Mouse (Mus musculus) cerebellum, postnatal 36 days (tissue): ENCODE measurements at regions not wholly inside any gene's neighbourhood (a gene's known extent, or its start where the extent isn't known, plus 50 kb on each side); places are given as distances from the start of the nearest gene placed in this dataset.
A peak's percentile ranks its signal among the peaks of the same experiment; 100 is the strongest.
"Not testable (repeated sequence)": the region's sequence is repeated elsewhere in the genome, so short reads cannot be mapped to it uniquely, and the experiment has no call there.

ENCODE experiments used
- DNase-seq, 2 experiments: peaks; one replicate each; pipeline ENCODE4 v3.0.0; 2021 to 2022; ENCODE audit warnings: mixed read lengths in 2 of 2

DNA sequence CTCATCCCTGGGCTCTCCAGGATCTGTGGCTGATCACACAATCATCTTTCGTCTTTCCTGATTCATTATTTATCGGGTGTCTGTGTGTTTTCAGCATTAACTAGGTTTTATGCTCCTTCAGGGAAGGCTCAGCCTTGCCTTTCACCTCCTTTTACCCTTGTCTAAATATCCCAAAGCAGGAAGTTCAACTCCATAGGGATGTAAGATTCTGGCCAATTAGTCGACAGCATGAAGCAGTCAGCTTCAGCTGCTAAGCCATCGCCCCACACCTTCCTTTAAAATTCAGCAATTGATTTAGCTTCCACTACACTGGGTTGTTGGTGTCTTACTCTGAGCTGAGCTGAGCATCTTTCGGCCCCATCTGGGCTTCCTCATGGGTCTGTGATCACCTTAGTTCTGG, 230.9 kb upstream of the Dpp6 start:
- no peak for DNase-seq

DNA sequence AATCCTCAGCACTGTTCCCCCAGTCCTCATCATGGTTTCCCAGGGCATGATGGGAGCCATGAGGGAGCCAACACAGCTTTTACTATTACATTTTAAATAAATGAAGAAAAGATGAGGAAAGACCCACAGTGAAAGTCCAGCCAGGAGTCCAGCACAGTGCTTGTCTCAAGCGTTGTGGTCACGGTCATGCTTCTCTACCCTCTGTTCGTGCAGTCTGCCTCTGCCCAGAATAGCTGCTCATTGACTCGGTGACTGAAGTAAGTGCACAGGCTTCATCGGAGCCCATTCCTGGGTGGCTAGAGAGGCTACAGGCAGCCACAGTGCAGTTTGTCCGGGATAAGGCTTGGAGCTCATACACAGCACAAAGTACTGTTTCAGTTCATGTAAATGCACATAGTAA, 226.1 kb upstream of the Dpp6 start:
- DNase-seq: no peak

DNA sequence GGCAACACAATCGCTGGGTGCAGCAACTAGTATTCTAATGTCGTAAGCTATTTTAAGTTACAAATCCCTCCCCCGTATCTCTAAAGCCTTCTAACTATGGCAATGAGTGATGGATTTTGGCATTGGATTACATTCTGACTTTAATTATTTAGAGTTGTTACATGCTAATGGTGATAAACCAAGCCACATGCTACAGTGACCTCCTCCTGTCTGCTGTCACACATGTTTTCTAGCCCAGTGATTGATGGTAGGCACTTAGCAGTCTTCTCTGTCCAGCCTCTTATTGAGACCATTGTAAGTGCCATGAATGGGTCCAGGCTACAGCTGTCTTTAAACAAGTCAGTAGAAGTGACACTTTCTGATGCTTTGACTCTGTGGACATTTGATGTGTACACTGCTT, 224.7 kb upstream of the Dpp6 start:
- no peak for DNase-seq

DNA sequence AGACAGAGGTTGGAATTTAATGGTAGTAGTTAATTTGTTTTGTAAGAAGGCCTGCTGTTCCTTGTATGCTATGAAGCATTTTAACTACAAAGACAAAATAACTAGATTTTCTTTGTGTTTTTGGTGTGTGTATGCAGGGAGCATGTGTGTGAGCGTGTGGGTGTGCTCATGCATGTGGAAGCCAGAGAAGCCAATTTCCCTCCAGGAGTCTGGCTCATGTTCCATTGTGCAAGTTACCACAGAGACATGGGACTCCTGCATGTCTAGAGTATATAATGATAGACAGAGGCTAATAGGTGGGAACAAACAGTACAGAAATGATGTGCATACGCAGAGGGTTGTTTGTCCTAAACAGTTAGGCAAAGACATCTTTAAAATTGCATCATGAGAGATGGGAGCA, 219.0 kb upstream of the Dpp6 start:
- DNase-seq: peak; percentile 25

DNA sequence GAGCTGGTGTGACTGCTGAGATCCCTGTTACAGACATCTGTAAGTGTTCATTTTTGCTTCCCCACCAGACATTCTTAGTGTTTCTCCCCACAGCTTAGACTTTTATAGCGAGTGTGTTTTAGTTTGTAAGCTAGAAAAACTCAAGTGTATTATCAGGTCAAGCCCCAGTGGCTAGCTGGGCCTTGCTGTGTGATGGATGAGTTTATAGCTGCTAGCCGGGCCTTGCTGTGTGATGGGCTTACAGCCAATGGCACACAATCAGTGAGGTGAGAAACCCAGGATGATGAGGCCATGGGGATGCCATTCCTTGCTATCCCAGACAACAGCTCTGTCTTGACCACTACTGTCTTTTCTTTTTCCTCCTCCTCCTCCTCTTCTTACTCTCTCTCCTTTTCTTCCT, 197.7 kb upstream of the Dpp6 start:
- DNase-seq: no peak

DNA sequence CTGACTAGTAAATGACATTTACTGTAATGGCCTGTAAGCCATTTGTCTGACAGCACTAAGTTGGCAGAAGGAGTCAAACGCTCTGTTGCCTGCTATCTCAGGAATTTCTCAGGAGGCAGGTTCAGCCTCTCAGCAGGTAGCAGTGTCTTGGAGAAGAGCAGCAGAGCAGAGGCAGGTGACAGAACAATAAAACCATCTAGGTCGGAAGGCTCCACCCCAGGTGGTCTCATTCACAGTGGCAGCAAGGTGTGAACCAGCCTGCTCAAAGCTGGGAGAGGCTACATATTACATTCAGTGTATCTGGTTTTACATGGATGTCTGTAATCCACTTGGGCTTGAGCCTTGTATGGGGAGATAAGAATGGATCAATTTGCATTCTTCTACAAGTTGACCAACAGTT, 194.9 kb upstream of the Dpp6 start:
- DNase-seq: no peak

DNA sequence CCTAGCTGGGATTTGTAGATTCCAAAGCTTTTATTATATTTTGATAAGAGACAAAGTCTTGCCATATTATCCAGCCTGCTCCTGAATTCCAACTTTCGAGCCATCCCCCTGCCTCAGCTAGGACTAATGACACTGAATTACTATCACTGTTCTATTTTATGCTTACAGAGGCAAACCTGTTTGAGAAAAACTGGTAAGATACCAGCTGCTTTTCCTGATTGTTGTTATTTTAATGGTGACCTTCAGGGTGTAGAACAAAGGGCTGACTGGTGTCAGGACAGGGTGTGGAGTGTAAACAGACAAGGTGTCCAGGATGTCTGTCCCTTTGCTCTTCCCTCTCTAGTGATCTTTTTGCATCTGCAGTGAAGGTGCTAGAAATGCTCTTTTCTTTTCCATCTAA, 145.5 kb upstream of the Dpp6 start:
- no peak for DNase-seq

DNA sequence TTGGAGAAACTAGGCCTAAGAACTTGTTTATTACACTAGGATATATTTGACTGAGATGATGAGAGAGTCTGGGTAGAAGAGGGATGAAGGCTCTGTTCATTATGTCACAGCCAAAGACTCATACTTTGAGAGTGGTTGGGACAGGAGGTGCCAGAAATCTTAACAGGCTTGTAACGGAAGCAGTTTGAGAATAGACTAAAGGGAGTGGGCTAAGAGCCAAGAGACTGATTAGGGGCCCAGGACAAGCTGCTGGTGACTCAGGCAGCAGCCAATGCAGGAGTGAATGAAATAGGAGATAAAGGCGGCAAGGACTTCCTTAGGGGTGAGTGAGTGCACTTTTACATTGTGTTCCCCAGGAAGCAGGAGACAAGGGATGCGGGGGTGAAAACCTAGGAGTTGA, 127.2 kb upstream of the Dpp6 start:
- no peak for DNase-seq

DNA sequence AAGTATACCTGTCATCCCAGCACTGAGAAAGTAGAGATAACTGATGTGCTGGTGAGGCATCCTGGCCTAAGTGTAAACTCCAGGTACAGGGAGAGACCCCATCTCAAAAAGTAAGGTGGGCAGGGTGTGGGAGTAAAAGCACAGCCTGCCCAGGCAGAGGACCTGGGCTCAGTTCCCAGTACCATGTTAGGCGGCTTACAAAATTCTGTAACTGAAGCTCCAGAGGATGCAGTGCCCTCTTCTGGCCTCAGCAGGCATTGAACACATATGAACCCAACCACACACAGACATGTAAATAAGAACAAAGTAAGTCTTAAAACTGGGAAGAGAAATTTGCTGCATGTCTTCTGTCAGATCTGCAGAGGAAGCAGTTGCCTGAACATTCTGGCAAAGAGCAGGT, 125.9 kb upstream of the Dpp6 start:
- no peak for DNase-seq

DNA sequence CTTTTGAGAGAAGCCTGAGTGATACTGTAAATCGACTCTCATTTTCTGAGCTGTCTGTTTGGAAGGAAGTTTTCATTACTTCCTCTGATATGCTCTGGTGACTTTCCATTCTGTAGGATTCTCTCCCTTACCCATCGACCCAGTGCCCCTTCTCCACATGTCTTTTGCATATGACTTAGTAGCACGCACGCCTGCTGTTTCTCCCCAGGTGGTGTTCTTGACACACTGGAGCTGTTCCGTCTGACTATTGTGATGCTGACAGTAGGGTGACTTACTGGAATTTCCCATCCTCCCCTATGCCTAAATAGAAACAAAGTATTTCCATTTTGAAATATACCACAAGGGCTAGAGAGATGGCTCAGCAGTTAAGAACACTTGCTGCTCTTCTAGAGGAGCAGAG, 125.0 kb upstream of the Dpp6 start:
- DNase-seq: no peak

DNA sequence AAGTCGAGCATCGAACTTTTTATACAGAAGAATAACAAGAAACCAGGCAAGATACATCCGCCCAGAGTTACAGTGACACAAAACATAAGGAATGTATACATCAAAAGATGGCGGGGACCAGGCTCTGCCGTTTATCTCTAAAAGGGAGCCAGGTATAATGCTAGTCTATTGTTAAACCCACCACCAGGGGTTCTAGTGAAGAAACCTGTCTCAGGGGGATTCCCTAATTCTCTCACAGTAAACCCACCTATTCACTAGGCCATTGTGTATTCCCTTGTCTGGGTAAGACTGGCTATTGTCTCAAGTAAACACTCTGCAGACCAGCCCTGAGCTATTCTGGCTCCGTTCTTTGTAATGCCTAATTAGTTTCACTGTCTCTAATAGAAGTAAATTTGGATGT, 113.4 kb upstream of the Dpp6 start:
- DNase-seq: not testable (repeated sequence)

DNA sequence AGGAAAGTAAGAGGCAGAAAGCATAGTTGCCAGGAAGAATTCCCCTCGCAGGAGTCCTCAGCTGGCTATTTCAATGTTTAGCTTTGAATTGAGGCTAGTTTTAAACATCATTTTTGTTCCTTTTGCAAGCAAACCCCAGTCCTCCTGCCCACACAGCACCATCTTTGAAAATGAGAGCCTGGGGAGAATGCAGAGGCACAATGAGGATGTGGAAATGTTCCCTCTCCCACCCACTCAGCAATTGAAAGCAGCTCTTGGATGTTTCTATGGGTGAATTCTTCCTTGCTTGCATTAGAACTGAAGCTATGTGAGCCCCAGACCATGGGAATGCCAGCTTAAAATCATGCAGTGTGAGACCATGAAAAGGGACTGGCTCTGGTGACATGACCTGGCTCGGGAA, 109.3 kb upstream of the Dpp6 start:
- no peak for DNase-seq

DNA sequence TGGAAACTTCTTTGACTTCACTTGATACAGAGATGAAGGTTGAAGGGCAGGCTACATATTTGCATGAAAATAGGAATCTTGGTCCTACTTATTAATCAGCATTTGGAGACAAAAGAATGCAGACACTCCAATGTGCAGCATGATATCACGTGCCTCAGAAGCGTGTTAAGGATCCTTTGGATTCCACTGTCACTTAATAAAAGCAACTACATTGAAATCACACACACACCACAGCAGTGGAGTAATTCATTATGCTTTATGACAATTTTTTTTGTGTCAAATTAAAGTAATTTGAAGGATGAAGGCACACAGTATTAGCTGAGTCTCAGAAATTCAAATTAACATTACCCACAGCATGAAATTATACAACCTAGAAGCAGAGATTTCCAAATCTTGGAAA, 92.5 kb upstream of the Dpp6 start:
- DNase-seq: no peak

DNA sequence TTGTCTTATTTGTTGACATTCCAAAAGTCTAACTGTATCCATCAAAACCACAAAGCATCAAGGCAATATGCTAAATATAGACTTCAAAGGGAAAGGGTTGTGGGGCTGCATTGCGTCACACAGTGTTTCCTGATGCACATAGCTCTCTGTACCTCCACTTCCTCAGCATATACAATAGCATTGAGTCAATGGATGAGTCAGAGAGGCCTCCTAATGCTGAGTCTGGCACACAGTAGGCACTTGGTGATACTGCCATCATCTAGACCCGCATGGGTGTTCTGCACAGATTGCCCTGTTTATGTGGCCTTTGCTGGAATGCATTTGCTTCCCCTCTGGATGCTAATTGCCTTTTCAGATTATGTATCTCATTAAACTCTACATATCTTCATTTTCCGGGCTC, 91.0 kb upstream of the Dpp6 start:
- no peak for DNase-seq

DNA sequence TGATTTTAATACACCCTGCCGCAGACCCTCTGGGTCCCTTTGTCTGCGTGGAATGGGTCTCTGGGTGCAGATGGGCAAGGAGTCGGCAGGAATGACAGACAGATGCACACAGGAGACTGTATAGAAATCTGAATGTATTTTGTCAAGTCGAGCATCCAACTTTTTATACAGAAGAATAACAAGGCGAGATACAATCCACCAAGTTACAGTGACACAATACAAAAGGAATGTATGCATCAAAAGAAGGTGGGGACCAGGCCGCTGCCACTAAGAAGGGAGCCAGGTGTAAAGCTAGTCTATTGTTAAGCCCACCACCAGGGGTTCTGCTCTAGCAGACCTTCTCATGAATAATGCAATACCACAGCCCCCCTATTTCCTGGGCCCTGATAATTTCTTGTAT, 65.8 kb upstream of the Dpp6 start:
- not testable (repeated sequence) for DNase-seq

DNA sequence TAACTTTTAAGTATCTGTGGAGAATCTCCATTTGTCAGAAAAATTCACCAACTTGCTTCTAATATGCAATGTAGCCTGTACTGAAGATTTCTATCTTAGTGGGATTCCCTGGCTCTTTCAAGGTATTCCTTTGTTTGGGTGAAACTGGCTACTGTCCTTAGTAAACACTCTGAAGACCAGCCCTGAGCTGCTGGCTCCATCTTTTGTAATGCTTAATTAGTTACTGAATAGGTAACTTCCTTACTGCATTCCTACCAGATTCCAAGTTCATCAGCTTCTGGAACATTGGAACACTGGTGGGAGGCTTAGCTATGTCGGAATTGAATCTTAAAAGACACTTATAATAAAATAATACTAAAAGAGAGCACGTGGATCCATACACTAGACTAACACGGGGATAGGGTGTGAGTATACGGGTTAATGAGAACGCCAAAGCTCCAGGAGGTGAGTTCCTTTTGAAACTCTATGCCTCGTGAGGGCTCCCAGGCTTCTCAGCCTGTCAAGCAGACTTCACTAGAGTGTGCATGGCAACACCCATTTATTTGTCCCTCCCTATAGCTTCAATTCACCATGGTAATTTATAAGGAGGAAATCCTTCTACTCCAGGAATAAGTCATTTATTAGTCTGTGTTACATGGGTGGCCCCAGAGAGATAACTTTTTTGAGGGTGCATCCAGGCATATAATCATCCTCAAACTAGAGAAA, 65.2 kb upstream of the Dpp6 start:
- DNase-seq: not testable (repeated sequence)

DNA sequence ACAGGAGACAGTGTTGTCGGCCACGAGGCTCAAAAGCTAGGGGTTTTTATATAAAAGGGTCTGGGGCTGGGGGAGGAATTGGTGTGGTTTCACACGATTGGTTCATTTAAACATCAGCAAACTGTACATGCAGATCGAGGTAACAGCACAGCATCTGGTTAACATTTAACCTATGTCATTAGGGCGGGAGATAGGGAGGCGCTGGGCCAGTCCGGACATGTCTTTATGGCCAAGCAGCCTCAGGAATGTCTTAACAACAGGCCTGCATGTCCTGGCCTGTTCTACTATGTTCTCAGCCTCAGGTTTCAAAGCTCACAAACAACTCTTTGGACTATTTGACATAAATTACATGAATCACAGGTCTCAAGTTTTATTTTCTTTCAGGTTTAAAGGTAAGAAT, 62.9 kb upstream of the Dpp6 start:
- DNase-seq: not testable (repeated sequence)
